Mouse (Mus musculus) brain, embryonic 14.5 days (tissue): ENCODE results near the gene Ophn1.

Source experiments
- CTCF ChIP-seq: fragments of 200-500 bp; IDR thresholded peaks from 2 replicates; pipeline ENCODE4 v1.5.1; 2012; ENCODE audit warnings: inconsistent platforms, mild to moderate bottlenecking, moderate library complexity, borderline replicate concordance; ENCODE audit not compliant: insufficient read depth, insufficient read length; ENCODE audit errors: extremely low read depth
- POLR2A ChIP-seq: fragments of 200-500 bp; IDR thresholded peaks from 2 replicates; pipeline ENCODE4 v1.6.1; 2012; ENCODE audit warnings: mild to moderate bottlenecking, inconsistent platforms, borderline replicate concordance; ENCODE audit not compliant: poor library complexity, insufficient read depth, insufficient read length, severe bottlenecking; ENCODE audit errors: extremely low read depth

DNA sequence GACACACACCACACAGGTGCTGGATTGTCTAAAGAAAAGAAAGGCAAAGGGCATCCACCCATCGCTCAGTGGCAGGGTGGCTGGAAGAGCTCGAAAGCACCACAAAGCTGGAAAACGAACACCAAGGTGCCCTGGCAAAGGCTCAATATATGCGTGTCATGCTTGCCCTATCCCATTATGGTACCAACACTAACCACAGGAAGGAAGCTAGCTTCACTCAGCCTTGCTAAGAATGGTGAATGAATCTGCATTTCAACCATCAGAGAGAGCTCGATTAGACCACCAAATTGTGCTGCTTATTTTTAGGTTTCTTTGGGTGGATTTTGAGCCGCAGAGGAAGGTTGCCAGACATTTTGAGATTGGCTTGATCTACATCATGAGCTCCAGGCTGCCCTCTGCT, 13.4 kb upstream of the Ophn1 start:
- TF ChIP-seq CTCF, result no peak
- TF ChIP-seq POLR2A, result no peak
